ENCODE assay signal across 8 mouse cellular contexts in the genomic region with DNA sequence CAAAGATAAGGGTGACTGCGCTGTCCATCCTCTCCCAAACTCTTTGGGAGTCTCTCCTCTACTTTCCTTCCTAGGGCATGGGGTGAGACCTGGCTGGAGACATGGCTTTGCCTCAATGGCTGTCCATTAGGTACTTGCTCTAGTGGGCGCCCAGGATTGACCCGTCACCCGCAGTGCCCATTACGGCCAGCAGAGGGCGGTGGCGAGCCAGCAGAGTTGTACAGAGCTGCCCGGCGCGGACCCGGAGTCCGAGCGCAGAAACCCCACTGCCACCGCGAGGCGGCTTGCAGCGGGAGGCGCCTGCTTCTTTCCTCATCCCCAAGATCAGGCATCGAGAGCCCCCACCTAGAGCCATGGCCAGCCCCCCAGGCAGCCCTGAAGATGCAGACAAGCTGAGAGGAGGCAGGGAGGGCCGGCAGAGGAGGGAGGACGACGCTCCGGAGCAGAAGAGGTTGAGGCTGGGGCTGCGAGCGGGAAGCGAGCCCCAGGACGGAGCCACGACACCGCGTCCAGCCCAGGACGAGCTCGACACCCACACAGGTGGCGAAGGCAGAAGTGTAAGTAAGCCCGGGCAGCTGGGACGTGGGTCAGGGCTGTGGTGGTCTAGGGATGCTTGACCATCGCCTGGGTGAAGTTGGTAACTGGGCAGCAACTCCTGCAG. TPM values are rescaled to one million over a fixed set of nuclear protein-coding genes. Genes with fewer than 3 reads are reported as not detected.
A peak's percentile ranks its signal among the peaks of the same experiment; 100 is the strongest.
DNase-seq lines count a peak whose midpoint lies in the region; ATAC-seq and TF ChIP-seq lines count a peak whose summit lies in the region.

No protein-coding gene starts in this region.

- no peak overlapping the region for H3K27ac ChIP-seq in ES-Bruce4 (ENCODE audit: insufficient read depth, low read length)
- no peak overlapping the region for H3K27ac ChIP-seq in forebrain, embryonic 15.5 days (replicated peaks)
- no peak overlapping the region for H3K27ac ChIP-seq in liver, postnatal 0 days (ENCODE audit: low read depth)
- no peak overlapping the region for H3K27ac ChIP-seq in neural tube, embryonic 14.5 days (ENCODE audit: low read depth, low read length)
- H3K27ac ChIP-seq in testis, adult 2 months (ENCODE audit: control insufficient read depth, insufficient read depth, low read depth, low read length), result no peak overlapping the region

- intact Hi-C loops in heart, postnatal 25 days (cut with DNase I), result loop anchor here (1.0 to 5.0 kb wide), 3 partner anchors 100 to 226 kb away; no protein-coding TSS in a partner anchor

- peak overlapping the region; percentile 52 for H3K4me3 ChIP-seq in ES-Bruce4 (ENCODE audit: low read depth, low read length)
- peak overlapping the region; percentile 55 for H3K4me3 ChIP-seq in forebrain, embryonic 15.5 days
- H3K4me3 ChIP-seq in liver, postnatal 0 days (ENCODE audit: low read depth, low read length), result peak overlapping the region; percentile 20; the same call in 1 of the 2 replicates
- H3K4me3 ChIP-seq in neural tube, embryonic 14.5 days (ENCODE audit: low read depth, low read length), result peak overlapping the region; percentile 40
- H3K4me3 ChIP-seq in testis, adult 2 months (ENCODE audit: control insufficient read depth, low read depth, low read length), result peak overlapping the region; percentile 71

- H3K27me3 ChIP-seq in ES-Bruce4 (ENCODE audit: control insufficient read depth, insufficient read depth, low read length, poor library complexity, severe bottlenecking), result no peaks in the 10 kb centered on the region
- no peaks in the 10 kb centered on the region for H3K27me3 ChIP-seq in forebrain, embryonic 15.5 days
- peaks cover 12% of the 10 kb centered on the region for H3K27me3 ChIP-seq in liver, postnatal 0 days (ENCODE audit: insufficient read depth, low read length)
- peaks cover 3% of the 10 kb centered on the region; the same call in 1 of the 2 replicates for H3K27me3 ChIP-seq in neural tube, embryonic 14.5 days (ENCODE audit: control insufficient read depth, insufficient read depth, low read length)
- H3K27me3 ChIP-seq in testis, adult 2 months (ENCODE audit: control insufficient read depth, insufficient read depth, low read length), result no peaks in the 10 kb centered on the region

- ATAC-seq in forebrain, embryonic 15.5 days (replicated peaks), result peak; percentile 89
- peak; percentile 77 for ATAC-seq in liver, postnatal 0 days
- ATAC-seq in neural tube, embryonic 14.5 days (ENCODE audit: low read depth), result peak; percentile 94

- no peaks in the 10 kb centered on the region for H3K4me1 ChIP-seq in ES-Bruce4 (ENCODE audit: control insufficient read depth, insufficient read depth, low read length)
- peaks cover 5% of the 10 kb centered on the region for H3K4me1 ChIP-seq in forebrain, embryonic 15.5 days
- no peaks in the 10 kb centered on the region for H3K4me1 ChIP-seq in liver, postnatal 0 days (ENCODE audit: insufficient read depth)
- H3K4me1 ChIP-seq in neural tube, embryonic 14.5 days (ENCODE audit: control insufficient read depth, insufficient read depth, low read length), result no peaks in the 10 kb centered on the region
- H3K4me1 ChIP-seq in testis, adult 2 months (ENCODE audit: control insufficient read depth, insufficient read depth, low read length), result peaks cover 5% of the 10 kb centered on the region; the same call in 1 of the 2 replicates

- TF ChIP-seq CTCF in ES-Bruce4 (IDR thresholded peaks at IDR 0.05; ENCODE audit: low read depth, low read length), result peak; percentile 86
- TF ChIP-seq CTCF in liver, postnatal 0 days (IDR thresholded peaks at IDR 0.05; ENCODE audit: low read depth), result peak; percentile 99
- TF ChIP-seq CTCF in testis, adult 2 months (IDR thresholded peaks at IDR 0.05; ENCODE audit: control insufficient read depth, insufficient read depth, insufficient replicate concordance, low read depth, low read length), result peak; percentile 97

- no peak for TF ChIP-seq EP300 in ES-Bruce4 (IDR thresholded peaks at IDR 0.05; ENCODE audit: insufficient read depth, low read depth, low read length)
- TF ChIP-seq EP300 in liver, postnatal 0 days (IDR thresholded peaks at IDR 0.05; ENCODE audit: low read depth), result no peak

- H3K4me2 ChIP-seq in forebrain, embryonic 15.5 days (replicated peaks), result peak overlapping the region; percentile 96
- peak overlapping the region; percentile 60 for H3K4me2 ChIP-seq in liver, postnatal 0 days (ENCODE audit: low read depth, low read length)
- peak overlapping the region; percentile 85 for H3K4me2 ChIP-seq in neural tube, embryonic 14.5 days (ENCODE audit: low read depth, low read length)

- 1% methylated on average over 36 of the region's 36 CpGs for WGBS in forebrain, embryonic 15.5 days
- WGBS in liver, postnatal 0 days (ENCODE audit: insufficient replicate concordance), result 3% methylated on average over 36 of the region's 36 CpGs
- under 1% methylated on average over 36 of the region's 36 CpGs for WGBS in neural tube, embryonic 14.5 days

- no peaks in the 10 kb centered on the region for H3K9me3 ChIP-seq in ES-Bruce4 (replicated peaks; ENCODE audit: control insufficient read depth, insufficient read depth, low read length, poor library complexity, severe bottlenecking)
- no peaks in the 10 kb centered on the region for H3K9me3 ChIP-seq in forebrain, embryonic 15.5 days
- H3K9me3 ChIP-seq in liver, postnatal 0 days (ENCODE audit: low read length), result no peaks in the 10 kb centered on the region
- H3K9me3 ChIP-seq in neural tube, embryonic 14.5 days (ENCODE audit: control insufficient read depth, low read length), result no peaks in the 10 kb centered on the region

- DNase-seq in cerebellum, adult 11 months, result peak; percentile 81
- DNase-seq in heart, postnatal 25 days (ENCODE audit: low spot score), result peak; percentile 63
- peak; percentile 91 for DNase-seq in layer of hippocampus, adult 11-12 months (ENCODE audit: low spot score)
- DNase-seq in liver, postnatal 0 days, result peak; percentile 90

- H3K9ac ChIP-seq in ES-Bruce4 (ENCODE audit: low read depth, poor library complexity, severe bottlenecking), result peak overlapping the region; percentile 26
- peak overlapping the region; percentile 80 for H3K9ac ChIP-seq in forebrain, embryonic 15.5 days (replicated peaks)
- H3K9ac ChIP-seq in liver, postnatal 0 days (replicated peaks), result no peak overlapping the region
- peak overlapping the region; percentile 72 for H3K9ac ChIP-seq in neural tube, embryonic 14.5 days (replicated peaks; ENCODE audit: low read depth, low read length)

- TF ChIP-seq POLR2A in ES-Bruce4 (IDR thresholded peaks at IDR 0.05; ENCODE audit: insufficient read depth, low read length), result no peak
- TF ChIP-seq POLR2A in testis, adult 2 months (IDR thresholded peaks at IDR 0.05; ENCODE audit: control insufficient read depth, low read depth, low read length), result no peak

- no peaks in the 10 kb centered on the region for H3K36me3 ChIP-seq in ES-Bruce4 (ENCODE audit: control insufficient read depth, insufficient read depth, low read length, poor library complexity, severe bottlenecking)
- H3K36me3 ChIP-seq in forebrain, embryonic 15.5 days, result no peaks in the 10 kb centered on the region
- H3K36me3 ChIP-seq in liver, postnatal 0 days (replicated peaks; ENCODE audit: insufficient read depth, low read length), result no peaks in the 10 kb centered on the region
- H3K36me3 ChIP-seq in neural tube, embryonic 14.5 days (ENCODE audit: control insufficient read depth, insufficient read depth, low read length), result no peaks in the 10 kb centered on the region
- no peaks in the 10 kb centered on the region for H3K36me3 ChIP-seq in testis, adult 2 months (ENCODE audit: control insufficient read depth, insufficient read depth, low read length)

RNA-seq across cellular contexts. Expression of gene Eef2kmt, which starts 50.9 kb away (rescaled TPM):
- 21.9 and 25.5 TPM in 2 replicates for polyA plus RNA-seq in ES-Bruce4 (2011; ENCODE audit: insufficient read depth, insufficient read length, low read depth, missing spikeins)
- 8.2 and 9.7 TPM in 2 replicates for polyA plus RNA-seq in forebrain, embryonic 15.5 days (2015; fragmentation: Nextera tagmentation; extraction: Ambion mirVana)
- 1 to 10 TPM; 8.7 to 9.7 TPM for total RNA-seq in heart, postnatal 25 days (2021)
- 8.3 and 8.9 TPM in 2 replicates for polyA plus RNA-seq in liver, postnatal 0 days (2015; fragmentation: Nextera tagmentation; extraction: Ambion mirVana)
- 6.6 and 7.0 TPM in 2 replicates for polyA plus RNA-seq in neural tube, embryonic 14.5 days (2014; fragmentation: Nextera tagmentation; extraction: Ambion mirVana)
- 51.9 and 53.9 TPM in 2 replicates for polyA plus RNA-seq in testis, adult 2 months (2012; rRNA removed)

Comparison
In these comparisons a context has a peak if more than half of its experiments do, and no peak if none do; other contexts are left out.
1. H3K4me3 ChIP-seq: peak in every context shown above with its lines; median percentile 71 in testis, adult 2 months; 55 in forebrain, embryonic 15.5 days; 52 in ES-Bruce4; 40 in neural tube, embryonic 14.5 days; 20 in liver, postnatal 0 days.